Mouse (Mus musculus): ENCODE results near the gene Slc2a1. TPM values are rescaled to one million over a fixed set of nuclear protein-coding genes. Genes with fewer than 3 reads are reported as not detected.

The Slc2a1 gene
- polyA plus RNA-seq, 1 experiment from 2014 or later: 92.1 TPM

- H3K9ac ChIP-seq: no peak overlapping the region
- no peaks in the 10 kb centered on the region; the same call in 1 of the 2 replicates for H3K36me3 ChIP-seq (replicated peaks; ENCODE audit: control insufficient read depth, insufficient read depth)
- no peaks in the 10 kb centered on the region for H3K9me3 ChIP-seq (ENCODE audit: control insufficient read depth, low read length)
- no peak overlapping the region for H3K27ac ChIP-seq
- ATAC-seq (ENCODE audit: low FRiP score) (no peak), DNase-seq (ENCODE audit: low spot score) (no peak)
- H3K27me3 ChIP-seq (ENCODE audit: control insufficient read depth, insufficient read depth, low read length): no peaks in the 10 kb centered on the region
- WGBS: 74% methylated on average over 5 of the region's 5 CpGs
- H3K4me2 ChIP-seq (replicated peaks): no peak overlapping the region
- no peak overlapping the region for H3K4me3 ChIP-seq (replicated peaks; ENCODE audit: low read length)
- H3K4me1 ChIP-seq (replicated peaks; ENCODE audit: control insufficient read depth, insufficient read depth, low read length): no peaks in the 10 kb centered on the region
These were observed 10.8 kb downstream of the Slc2a1 start for GRCm38 (mm10) chr4:119119354-119119753.

GRCm38 (mm10) chr4:119120095-119120494 lies 11.6 kb downstream of the Slc2a1 start:
- DNase-seq (ENCODE audit: low spot score) (no peak), ATAC-seq (ENCODE audit: low FRiP score) (no peak)
- no peak overlapping the region for H3K4me3 ChIP-seq (replicated peaks; ENCODE audit: low read length)
- H3K4me2 ChIP-seq (replicated peaks): no peak overlapping the region
- H3K27me3 ChIP-seq (ENCODE audit: control insufficient read depth, insufficient read depth, low read length): no peaks in the 10 kb centered on the region
- no peaks in the 10 kb centered on the region for H3K9me3 ChIP-seq (ENCODE audit: control insufficient read depth, low read length)
- 94% methylated on average over 6 of the region's 6 CpGs for WGBS
- no peaks in the 10 kb centered on the region; the same call in 1 of the 2 replicates for H3K36me3 ChIP-seq (replicated peaks; ENCODE audit: control insufficient read depth, insufficient read depth)
- no peak overlapping the region for H3K9ac ChIP-seq
- no peaks in the 10 kb centered on the region for H3K4me1 ChIP-seq (replicated peaks; ENCODE audit: control insufficient read depth, insufficient read depth, low read length)
- H3K27ac ChIP-seq: no peak overlapping the region

- Histone ChIP-seq H3K36me3 (replicated peaks; ENCODE audit: control insufficient read depth, insufficient read depth) (no peaks in the 10 kb centered on the region; the same call in 1 of the 2 replicates), H3K4me3 (replicated peaks; ENCODE audit: low read length) (no peak overlapping the region), H3K4me2 (replicated peaks) (no peak overlapping the region), H3K27ac (no peak overlapping the region), H3K27me3 (ENCODE audit: control insufficient read depth, insufficient read depth, low read length) (no peaks in the 10 kb centered on the region), H3K9ac (no peak overlapping the region), H3K9me3 (ENCODE audit: control insufficient read depth, low read length) (no peaks in the 10 kb centered on the region), H3K4me1 (replicated peaks; ENCODE audit: control insufficient read depth, insufficient read depth, low read length) (no peaks in the 10 kb centered on the region)
- ATAC-seq (ENCODE audit: low FRiP score): no peak
- 47% methylated on average over 4 of the region's 4 CpGs for WGBS
- no peak for DNase-seq (ENCODE audit: low spot score)
These were observed 12.7 kb downstream of the Slc2a1 start for GRCm38 (mm10) chr4:119121249-119121648.

GRCm38 (mm10) chr4:119124771-119125273 lies 16.3 kb downstream of the Slc2a1 start:
- Histone ChIP-seq H3K4me2 (replicated peaks) (no peak overlapping the region), H3K36me3 (replicated peaks; ENCODE audit: control insufficient read depth, insufficient read depth) (peaks cover 3% of the 10 kb centered on the region; the same call in 1 of the 2 replicates), H3K27ac (no peak overlapping the region), H3K9me3 (ENCODE audit: control insufficient read depth, low read length) (no peaks in the 10 kb centered on the region), H3K4me3 (replicated peaks; ENCODE audit: low read length) (no peak overlapping the region), H3K4me1 (replicated peaks; ENCODE audit: control insufficient read depth, insufficient read depth, low read length) (no peaks in the 10 kb centered on the region), H3K9ac (no peak overlapping the region), H3K27me3 (ENCODE audit: control insufficient read depth, insufficient read depth, low read length) (no peaks in the 10 kb centered on the region)
- 74% methylated on average over 2 of the region's 2 CpGs for WGBS
- no peak for ATAC-seq (ENCODE audit: low FRiP score)
- no peak for DNase-seq (ENCODE audit: low spot score)

- H3K4me2 ChIP-seq (replicated peaks): no peak overlapping the region
- H3K36me3 ChIP-seq (replicated peaks; ENCODE audit: control insufficient read depth, insufficient read depth): peaks cover 3% of the 10 kb centered on the region; the same call in 1 of the 2 replicates
- no peak overlapping the region for H3K27ac ChIP-seq
- no peak overlapping the region for H3K9ac ChIP-seq
- no peak overlapping the region for H3K4me3 ChIP-seq (replicated peaks; ENCODE audit: low read length)
- H3K27me3 ChIP-seq (ENCODE audit: control insufficient read depth, insufficient read depth, low read length): no peaks in the 10 kb centered on the region
- 82% methylated on average over 9 of the region's 9 CpGs for WGBS
- ATAC-seq (ENCODE audit: low FRiP score) (no peak), DNase-seq (ENCODE audit: low spot score) (no peak)
- H3K4me1 ChIP-seq (replicated peaks; ENCODE audit: control insufficient read depth, insufficient read depth, low read length): no peaks in the 10 kb centered on the region
- H3K9me3 ChIP-seq (ENCODE audit: control insufficient read depth, low read length): no peaks in the 10 kb centered on the region
These were observed 17.2 kb downstream of the Slc2a1 start for GRCm38 (mm10) chr4:119125577-119126270.

GRCm38 (mm10) chr4:119127229-119127628 lies 18.7 kb downstream of the Slc2a1 start:
- H3K27me3 ChIP-seq (ENCODE audit: control insufficient read depth, insufficient read depth, low read length): no peaks in the 10 kb centered on the region
- no peak for ATAC-seq (ENCODE audit: low FRiP score)
- H3K27ac ChIP-seq: no peak overlapping the region
- 84% methylated on average over 6 of the region's 6 CpGs for WGBS
- H3K9ac ChIP-seq: no peak overlapping the region
- H3K9me3 ChIP-seq (ENCODE audit: control insufficient read depth, low read length): no peaks in the 10 kb centered on the region
- no peak overlapping the region for H3K4me2 ChIP-seq (replicated peaks)
- no peak for DNase-seq (ENCODE audit: low spot score)
- H3K4me1 ChIP-seq (replicated peaks; ENCODE audit: control insufficient read depth, insufficient read depth, low read length): no peaks in the 10 kb centered on the region
- H3K4me3 ChIP-seq (replicated peaks; ENCODE audit: low read length): no peak overlapping the region
- H3K36me3 ChIP-seq (replicated peaks; ENCODE audit: control insufficient read depth, insufficient read depth): 0 out of 2 replicates have a peak, but pooled peaks cover 6% of the 10 kb centered on the region

- H3K4me3 ChIP-seq (replicated peaks; ENCODE audit: low read length): no peak overlapping the region
- no peak overlapping the region for H3K4me2 ChIP-seq (replicated peaks)
- H3K36me3 ChIP-seq (replicated peaks; ENCODE audit: control insufficient read depth, insufficient read depth): 0 out of 2 replicates have a peak, but pooled peaks cover 18% of the 10 kb centered on the region
- H3K27me3 ChIP-seq (ENCODE audit: control insufficient read depth, insufficient read depth, low read length): no peaks in the 10 kb centered on the region
- H3K27ac ChIP-seq: no peak overlapping the region
- no peak for DNase-seq (ENCODE audit: low spot score)
- ATAC-seq (ENCODE audit: low FRiP score): no peak
- H3K9me3 ChIP-seq (ENCODE audit: control insufficient read depth, low read length): no peaks in the 10 kb centered on the region
- H3K9ac ChIP-seq: no peak overlapping the region
- 82% methylated on average over 7 of the region's 7 CpGs for WGBS
- H3K4me1 ChIP-seq (replicated peaks; ENCODE audit: control insufficient read depth, insufficient read depth, low read length): no peaks in the 10 kb centered on the region
These were observed 20.0 kb downstream of the Slc2a1 start for GRCm38 (mm10) chr4:119128547-119128946.

- H3K36me3 ChIP-seq (replicated peaks; ENCODE audit: control insufficient read depth, insufficient read depth): peaks cover 22% of the 10 kb centered on the region
- no peak overlapping the region for H3K4me3 ChIP-seq (replicated peaks; ENCODE audit: low read length)
- no peaks in the 10 kb centered on the region for H3K9me3 ChIP-seq (ENCODE audit: control insufficient read depth, low read length)
- H3K9ac ChIP-seq: no peak overlapping the region
- H3K4me2 ChIP-seq (replicated peaks): no peak overlapping the region
- no peaks in the 10 kb centered on the region for H3K27me3 ChIP-seq (ENCODE audit: control insufficient read depth, insufficient read depth, low read length)
- no peak for ATAC-seq (ENCODE audit: low FRiP score)
- 76% methylated on average over 1 of the region's 1 CpGs for WGBS
- no peak overlapping the region for H3K27ac ChIP-seq
- no peaks in the 10 kb centered on the region for H3K4me1 ChIP-seq (replicated peaks; ENCODE audit: control insufficient read depth, insufficient read depth, low read length)
- DNase-seq (ENCODE audit: low spot score): no peak
These were observed 20.6 kb downstream of the Slc2a1 start for GRCm38 (mm10) chr4:119129096-119129495.

- Histone ChIP-seq H3K27ac (no peak overlapping the region), H3K4me2 (replicated peaks) (no peak overlapping the region), H3K9ac (no peak overlapping the region), H3K4me1 (replicated peaks; ENCODE audit: control insufficient read depth, insufficient read depth, low read length) (no peaks in the 10 kb centered on the region), H3K27me3 (ENCODE audit: control insufficient read depth, insufficient read depth, low read length) (no peaks in the 10 kb centered on the region), H3K4me3 (replicated peaks; ENCODE audit: low read length) (no peak overlapping the region), H3K36me3 (replicated peaks; ENCODE audit: control insufficient read depth, insufficient read depth) (peaks cover 43% of the 10 kb centered on the region), H3K9me3 (ENCODE audit: control insufficient read depth, low read length) (no peaks in the 10 kb centered on the region)
- no peak for DNase-seq (ENCODE audit: low spot score)
- no peak; the same call in 1 of the 2 replicates for ATAC-seq (ENCODE audit: low FRiP score)
- 79% methylated on average over 8 of the region's 8 CpGs for WGBS
These were observed 22.8 kb downstream of the Slc2a1 start for GRCm38 (mm10) chr4:119131189-119131910.

Measured in hindbrain, embryonic 14.5 days (tissue).